Mouse (Mus musculus) frontal cortex, adult 2 months (tissue): ENCODE measurements at regions not wholly inside any gene's neighbourhood (a gene's known extent, or its start where the extent isn't known, plus 50 kb on each side); places are given as distances from the start of the nearest gene placed in this dataset.

Experiments used
- DNase-seq, 2 experiments: peaks; one replicate each; pipeline ENCODE4 v3.0.0; 2022; ENCODE audit warnings: low spot score in 1 of 2; ENCODE audit errors: extremely low spot score in 1 of 2

DNA sequence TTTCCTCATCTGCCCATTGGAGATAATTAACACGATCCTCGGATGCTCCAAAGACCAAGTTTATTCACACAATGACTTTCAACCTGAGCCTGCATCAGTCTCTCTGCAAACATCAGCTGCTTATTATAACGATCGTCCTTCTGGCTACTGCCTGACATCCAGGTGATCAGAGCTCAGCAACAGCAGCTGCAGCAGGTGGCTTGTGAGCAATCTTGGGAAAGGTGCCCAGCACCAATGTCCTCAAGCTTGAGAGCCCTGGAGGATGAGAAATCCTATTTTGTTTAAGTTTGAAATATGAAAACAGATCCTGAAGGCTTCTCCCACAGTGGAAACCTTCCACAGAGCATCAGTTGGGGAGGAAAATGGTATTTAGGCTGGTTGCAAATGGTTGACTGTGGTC, 242.8 kb downstream of the Prdm2 start:
- DNase-seq = no peak

DNA sequence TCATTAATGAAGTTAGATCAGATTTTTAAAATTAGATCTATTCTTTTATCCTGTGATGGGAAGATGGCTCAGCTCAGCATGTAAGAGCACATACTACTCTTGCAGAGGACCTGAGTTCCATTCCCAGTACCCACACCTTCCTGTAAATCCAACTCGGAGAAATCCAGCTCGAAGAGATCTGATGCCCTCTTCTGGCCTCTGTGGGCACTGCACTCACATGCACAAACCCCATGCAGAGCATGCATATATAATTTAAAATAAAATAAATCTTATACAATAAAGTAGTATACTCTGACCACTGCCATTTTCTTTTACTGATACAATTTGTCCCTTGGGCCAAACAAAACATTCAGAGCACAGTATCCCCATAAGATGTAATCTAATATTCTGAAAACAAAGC, 245.2 kb downstream of the Prdm2 start:
- no peak for DNase-seq

DNA sequence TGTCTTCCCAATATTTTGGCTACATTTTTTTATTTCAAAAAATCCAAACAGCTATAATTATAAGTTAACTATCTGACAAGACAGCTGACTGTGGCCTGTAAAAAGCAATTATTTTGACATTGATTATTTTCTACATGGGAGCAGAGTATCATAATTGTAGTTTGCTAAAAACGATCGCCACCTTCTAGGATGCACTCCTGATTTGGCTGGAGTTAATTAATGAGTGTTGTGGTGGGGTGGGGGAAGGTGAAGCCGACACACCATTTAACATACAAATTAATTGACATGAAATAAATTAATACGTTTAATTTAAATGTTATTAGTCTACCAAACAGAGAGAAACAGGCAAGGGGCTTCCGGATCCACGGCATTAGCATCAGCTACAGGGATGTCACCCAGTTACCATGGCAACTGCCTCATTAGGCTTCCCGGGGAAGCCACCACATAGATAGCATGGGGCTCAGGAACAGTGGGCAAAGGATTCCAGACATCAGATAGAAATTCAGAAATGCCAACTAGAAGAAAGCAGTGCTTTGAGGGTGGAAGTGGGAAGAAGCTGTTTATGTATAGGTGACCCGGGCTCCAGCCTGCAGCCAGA, 255.9 kb downstream of the Prdm2 start:
- DNase-seq = no peak

DNA sequence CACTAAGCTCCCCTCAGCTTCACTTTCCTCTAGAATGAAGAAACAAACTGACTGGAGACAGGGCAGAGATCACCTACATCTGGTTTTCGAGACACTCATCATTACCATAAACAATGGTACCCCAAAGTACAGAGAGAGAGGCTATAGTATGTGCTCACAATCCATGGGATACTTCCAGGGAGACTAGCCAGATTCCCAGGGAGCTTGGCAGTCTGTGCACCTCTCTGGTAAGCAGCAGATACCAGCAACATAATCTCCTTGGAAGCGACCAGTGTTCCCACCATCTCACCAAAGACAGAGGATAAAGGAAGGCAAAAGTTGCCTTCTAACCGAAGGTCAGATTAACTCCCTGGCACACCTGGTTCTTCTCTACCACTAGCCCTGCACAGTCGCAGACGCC, 256.4 kb downstream of the Prdm2 start:
- DNase-seq = no peak

DNA sequence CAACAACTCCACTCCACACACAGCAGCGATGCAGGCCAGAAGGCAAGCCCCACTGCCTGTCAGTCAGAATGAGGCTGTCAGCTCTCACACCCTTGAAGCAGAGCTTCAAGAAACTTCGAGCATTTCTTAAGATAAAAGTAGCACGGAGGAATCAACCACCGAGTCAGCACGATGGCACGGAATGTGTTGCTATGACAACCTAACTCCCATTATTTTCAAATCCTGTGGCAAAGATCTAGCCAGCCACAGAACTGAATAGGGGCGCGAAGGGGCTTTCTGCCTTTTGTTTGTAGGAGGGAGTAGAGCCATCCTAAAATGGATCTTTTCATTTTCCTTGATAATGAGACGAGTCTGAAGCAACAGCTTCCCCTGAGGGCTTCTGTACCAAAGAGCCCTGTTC, 259.1 kb downstream of the Prdm2 start:
- DNase-seq = peak in 1 of 2 experiments; percentile 29

DNA sequence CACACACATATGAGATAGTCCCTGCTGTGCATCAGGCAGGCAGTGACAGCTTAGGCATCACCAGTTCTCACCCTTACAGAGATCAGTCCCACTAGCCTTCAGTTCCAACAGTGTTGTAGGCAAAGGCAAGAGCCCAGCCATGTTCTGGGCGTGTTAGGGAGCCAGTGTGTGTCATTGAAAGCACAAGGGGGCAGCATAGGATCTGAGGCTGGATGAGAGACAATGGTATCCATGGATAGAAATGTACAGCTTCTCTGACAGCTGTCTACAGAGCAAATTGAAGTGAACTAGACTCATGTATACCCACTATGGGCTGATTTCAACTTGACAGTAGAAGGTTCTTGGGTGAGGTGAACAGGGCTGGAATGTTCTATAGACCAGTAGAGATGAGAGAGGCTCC, 259.9 kb downstream of the Prdm2 start:
- no peak for DNase-seq

DNA sequence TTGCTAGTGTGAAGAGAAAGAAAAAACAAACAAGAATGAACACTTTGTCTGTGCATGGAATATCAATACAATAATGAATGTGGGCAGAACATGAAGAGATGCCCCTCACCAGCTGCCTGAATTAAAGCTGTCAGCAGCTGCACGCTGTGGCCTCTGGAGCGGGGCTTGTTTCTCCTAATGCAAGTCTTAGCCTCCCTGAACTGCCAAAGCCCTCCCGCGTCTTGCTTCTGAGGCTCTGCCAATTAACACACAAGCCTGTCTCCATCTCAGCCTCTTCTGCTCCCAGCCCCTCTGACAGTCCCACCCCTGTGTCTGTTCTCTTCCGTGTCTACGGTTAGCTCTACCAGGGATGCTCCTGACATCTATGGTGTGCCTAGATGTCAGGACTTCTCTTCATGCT, 265.1 kb downstream of the Prdm2 start:
- no peak for DNase-seq

DNA sequence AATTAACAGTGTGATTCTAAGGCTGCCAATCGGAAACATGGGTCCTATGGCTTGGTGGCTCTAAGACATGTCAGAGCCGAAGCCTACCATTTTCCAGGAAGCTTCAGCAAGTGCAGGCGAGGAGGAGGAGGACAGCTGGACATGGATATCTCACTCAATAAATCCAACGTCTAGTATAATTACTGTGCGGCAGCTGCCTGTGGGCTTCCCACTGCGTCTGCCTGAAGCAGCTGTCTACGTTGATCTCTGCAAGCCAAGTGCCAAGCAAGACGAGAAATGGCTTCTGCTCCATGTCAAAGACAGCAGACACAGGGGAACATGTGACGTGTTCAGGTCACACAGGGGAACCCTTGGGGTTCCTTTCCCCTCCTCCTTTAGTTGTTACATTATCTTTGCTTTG, 279.2 kb downstream of the Prdm2 start:
- DNase-seq = no peak

DNA sequence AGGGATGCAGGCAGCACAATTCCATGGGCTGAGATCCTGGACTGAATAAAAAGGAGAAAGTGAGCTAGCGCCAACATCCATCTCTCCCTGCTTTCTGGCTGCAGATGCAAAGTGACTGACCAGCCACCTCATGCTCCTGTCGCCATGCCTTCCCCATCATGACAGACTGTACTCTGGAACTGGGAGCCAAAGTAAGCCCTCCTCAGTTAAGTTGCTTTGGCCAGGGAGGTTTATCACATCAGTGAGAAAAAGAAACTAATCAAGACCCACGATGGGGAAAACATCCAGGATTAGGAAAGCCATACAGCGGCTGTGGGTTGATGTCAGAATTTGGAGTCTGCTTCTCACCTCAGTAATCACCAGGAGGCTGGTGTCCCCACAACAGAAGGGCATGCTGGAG, 283.6 kb downstream of the Prdm2 start:
- DNase-seq = no peak

DNA sequence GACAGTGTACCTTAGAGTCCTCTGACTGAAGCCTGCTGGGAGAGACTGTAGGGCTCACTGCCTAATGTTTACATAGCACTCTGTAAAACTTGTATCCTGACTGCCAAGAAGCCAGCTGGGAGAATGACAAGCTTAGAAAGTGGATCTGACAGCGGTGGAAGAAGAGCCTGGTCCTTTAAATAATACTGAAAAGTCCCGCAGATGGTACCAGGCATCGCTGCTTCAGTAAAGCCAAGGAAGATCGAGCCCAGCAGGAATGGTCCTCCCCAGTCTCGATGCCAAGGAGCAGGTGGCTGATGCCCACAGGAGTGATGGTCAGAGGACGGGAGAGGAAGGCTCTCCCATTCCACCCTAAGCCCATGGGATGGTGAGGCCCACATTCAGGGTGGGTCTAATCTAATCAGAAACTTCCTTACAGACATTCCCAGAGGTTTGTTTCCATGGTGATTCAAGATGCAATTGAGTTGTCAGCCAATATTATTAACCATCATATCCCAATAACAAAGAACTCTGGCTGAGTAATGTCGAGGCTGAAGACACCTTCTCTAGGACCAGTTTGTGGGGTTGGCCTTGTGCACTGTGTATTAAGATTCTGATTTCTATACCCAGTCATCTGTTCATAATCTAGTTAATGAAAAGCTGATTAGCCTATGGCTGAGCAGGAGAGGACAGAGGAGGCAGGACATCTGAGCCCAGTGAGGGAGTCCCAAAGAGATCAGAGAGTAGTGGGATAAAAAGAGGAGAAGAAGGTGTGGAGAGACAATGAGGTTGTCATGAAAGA, 285.3 kb downstream of the Prdm2 start:
- peak in 1 of 2 experiments; percentile 12 for DNase-seq

DNA sequence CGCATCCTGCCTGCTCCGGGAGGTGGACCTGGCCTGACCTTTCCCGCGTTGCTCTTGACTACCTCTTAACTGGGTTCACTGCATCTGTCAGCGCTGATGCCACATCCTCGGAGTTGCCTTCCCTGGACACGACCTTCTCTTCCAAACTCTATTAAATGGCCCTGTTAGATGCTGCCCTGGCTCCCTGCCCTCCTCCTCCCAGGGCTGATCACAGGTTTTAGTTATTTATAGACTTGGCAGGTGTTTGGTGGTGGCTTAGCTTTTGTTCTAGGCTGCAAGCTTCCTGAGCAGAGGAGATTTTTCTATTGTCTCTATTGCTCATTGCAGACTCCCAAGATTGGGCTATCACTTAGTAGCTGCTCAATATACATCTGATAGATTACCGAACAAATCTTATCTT, 287.7 kb downstream of the Prdm2 start:
- no peak for DNase-seq

DNA sequence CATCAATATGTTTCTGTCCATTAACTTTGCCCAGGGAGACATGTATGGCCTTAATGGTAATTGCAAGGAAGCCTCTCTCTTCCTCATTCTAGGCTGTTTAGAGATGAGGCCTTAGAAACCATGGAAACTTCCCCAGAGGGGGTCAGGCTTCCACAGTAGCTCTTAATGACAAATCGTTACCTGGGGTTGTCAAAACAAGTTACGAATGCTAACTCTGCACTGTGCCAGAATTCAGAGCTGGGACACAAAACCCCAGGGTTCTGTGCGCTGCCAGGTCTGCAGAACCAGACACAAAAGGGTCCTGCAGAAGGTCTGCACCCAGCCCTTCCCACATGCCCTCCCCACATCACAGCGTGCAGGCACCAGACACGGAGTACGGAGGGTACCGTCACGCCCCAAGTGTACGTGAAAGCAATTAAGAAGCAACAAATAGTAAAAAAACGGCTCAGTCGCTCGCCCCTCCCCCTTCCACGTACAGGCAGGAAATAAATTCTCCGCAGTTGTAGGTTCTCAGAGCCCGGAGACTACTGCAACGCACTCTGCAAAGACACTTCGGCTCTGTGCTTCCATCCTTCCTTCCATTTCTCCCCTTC, 303.3 kb downstream of the Prdm2 start:
- no peak for DNase-seq

DNA sequence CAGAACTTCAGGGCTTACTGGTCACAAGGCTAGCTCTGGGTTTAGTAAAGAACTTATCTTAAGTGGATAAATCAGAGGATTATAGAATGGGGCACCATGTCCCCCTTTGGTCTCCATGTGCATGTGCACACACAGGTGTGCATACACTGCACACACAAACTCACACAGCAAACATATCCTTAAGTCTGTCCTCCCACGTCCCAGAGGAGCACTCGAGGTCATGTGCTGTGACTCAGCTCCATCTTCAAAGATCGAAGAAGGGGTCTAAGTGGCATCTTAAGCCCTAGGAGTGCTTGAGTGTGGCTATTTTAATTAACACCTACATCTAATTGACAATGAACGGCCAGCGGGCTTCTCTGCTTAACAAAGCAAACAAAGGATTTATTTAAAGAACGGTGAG, 304.0 kb downstream of the Prdm2 start:
- DNase-seq = no peak

DNA sequence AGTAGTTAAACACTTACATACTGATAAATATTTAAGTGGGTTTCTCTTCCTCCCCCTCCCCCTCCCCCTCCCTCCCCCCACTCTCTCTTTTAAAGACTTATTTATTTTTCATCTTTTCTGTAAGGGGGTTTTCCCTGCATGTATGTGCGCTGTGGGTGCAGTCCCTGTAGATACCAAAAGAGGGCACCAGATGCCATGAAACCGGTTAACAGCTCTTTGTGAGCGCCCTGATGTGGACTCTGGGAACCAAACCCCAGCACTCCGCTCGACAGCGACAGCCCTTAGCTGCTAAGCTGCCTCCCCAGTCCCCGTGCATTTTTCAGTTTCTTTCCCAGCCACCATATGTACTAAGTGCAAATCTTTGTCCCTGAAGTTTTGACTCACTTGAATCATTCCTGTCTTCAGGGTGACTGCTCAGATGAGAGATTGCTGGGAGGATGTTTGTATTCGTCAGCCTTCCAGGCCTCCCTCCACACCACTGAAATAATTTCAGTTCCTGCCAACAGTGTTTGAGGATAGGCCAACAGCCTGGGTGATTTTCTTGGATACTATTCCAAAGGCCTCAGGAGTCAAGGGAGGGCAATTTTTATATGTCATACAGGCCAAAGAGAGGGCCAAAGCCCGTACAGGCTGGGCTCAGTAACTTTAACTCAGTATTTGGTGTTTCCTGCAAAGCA, 309.3 kb downstream of the Prdm2 start:
- DNase-seq = no peak

DNA sequence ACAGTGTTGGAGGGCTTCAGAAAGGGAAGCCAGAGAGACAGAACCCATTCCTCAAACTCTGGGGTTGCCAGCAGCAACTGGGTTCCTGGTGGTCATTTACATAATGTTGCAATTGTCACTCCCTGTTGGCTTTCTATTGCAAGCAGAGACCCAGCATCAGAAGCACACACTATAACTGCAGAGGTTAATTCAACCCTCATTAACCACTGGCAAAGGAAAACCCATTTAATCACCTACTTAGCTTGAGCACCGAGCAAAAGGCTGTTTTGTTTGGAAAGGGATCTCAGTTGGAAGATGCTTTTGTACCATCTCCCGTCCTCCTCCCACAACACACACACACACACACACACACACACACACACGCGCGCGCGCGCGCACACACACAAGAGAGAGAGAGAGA, 312.0 kb downstream of the Prdm2 start:
- DNase-seq = no peak

DNA sequence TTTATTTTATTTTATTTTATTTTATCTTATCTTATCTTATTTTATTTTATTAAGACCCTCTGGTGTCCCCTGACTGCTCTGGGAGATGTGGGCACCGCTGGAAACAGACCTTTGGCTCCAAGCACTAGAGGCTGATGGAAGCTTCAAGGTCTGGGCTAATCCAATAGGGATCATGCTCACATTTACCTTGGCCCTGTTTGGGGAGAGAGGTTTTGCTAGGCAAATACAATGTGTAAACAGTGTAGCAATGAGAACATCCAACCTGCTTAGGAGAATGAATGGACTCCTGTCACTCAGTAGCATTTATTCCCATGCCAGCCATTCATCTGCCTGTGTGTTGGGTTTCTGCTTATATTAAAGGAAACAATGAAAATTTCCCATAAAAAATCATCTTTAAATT, 313.8 kb downstream of the Prdm2 start:
- DNase-seq = no peak

DNA sequence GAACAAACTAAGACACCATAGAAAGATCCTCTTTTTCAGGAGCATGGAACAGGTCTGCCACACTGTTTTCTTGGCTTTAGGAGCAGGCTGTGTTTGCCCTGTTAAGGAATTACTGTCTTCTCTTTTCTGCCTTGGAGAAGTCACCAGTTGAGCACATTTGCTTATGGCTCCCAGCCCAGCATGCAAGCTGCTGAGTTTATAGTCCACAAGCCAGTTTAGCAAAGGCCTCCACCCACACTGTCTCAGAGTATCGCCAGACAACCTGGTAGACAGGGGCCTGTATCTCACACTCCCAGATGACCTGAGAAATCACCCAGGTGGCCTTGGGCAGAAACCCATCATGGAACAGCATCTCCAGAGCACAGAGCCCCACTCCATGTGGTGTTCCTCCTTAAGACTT, 322.1 kb downstream of the Prdm2 start:
- DNase-seq = peak in 1 of 2 experiments; percentile 17

DNA sequence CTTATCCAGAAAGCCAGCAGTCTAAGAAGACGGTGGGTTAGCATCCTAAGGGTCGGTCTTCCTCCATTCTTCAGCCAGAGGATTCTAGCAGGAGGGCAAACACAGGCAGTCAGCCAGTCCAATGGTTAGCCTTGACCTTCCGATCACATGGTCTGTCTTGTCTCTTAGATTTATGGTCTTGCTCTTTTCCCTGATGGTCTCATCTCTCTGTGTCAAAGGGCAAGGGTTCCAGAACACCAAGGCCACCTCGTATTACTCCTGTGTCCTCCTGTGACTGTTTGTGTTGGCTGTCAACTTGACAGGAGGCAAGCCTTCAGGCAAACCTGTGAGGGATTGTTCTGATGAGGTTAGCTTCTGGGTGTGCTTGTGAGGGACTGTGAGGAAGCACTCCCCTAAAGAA, 323.9 kb downstream of the Prdm2 start:
- no peak for DNase-seq

DNA sequence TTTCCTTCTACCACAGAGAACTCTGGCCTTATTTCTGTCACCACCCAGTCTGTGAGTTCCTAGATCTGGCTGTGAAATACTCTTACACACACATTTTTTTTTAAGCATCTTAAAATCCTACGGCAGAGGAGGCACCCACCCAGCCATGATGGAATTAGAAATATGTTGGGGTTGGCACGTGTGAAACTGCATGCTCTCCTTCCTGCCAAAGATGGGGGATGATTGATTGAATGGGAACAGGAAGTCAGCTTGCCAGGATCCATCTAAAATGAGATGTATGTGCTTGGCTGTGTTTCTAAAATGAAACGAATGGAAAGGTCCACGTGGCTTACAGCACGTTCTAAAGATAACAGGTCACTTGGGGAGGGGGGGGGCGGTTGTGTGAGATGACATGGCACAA, 324.9 kb downstream of the Prdm2 start:
- peak; percentile 36 to 74 for DNase-seq

DNA sequence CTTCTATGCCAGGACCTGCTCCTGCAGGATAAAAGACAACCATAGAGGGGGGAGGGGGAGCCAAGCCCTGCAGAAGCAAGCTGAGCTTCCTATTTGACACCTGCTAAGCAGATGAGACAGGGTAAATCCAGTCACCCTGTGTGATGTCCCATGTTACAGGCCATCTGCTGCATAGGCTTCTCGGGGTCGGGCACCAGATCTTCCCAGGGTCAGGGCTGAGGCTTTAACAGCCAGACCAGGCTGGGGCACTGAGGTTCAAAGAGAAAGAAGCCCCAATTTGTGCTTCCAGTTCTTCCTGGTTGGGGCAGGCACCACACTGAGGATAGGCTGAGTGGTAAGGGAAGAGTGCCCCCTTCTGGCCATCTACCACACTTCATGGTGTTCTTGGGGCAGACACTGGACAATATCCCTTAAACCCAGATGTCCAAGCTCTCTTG, 332.5 kb downstream of the Prdm2 start:
- DNase-seq = peak; percentile 29 to 86

DNA sequence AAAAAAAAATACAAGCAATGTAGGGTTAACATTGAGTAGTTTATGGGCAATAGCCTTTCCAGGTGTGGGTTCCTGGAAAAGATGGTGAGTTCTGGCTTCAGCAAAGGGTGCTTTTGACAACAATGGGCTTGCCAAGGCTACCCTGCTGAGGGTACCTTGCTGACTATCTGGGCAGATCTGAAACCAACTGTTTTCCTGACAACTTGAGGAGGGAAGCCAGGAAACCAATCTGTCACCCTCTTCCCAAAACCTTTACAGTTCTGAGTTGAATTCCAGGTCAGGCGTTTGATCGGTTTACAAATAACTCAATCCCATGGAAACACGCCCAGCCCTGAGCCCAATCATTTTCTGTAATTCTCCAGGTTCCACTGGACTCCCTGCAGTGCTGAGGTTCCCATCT, 336.6 kb downstream of the Prdm2 start:
- no peak for DNase-seq

DNA sequence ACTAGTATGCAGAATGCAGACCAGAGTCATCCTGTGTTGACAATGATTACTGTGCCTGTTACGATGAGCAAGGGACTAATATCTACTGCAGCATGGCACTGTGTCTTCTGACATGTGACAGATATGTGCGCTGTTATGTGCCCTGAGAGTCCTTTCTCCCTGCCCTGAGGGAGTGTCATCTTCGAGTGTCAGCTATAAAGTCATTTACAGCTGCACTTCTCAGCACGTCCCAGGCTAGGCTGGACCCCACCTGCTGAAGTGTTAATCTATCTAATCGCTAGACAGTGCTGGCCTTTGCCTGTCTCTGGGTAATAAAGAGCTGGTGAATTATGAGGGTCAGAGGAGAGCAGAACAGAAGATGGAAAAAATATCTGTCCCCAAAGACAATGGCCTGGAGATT, 337.7 kb downstream of the Prdm2 start:
- DNase-seq = no peak
